Mouse (Mus musculus): ENCODE data around the gene Gm20671. TPM values are rescaled to one million over a fixed set of nuclear protein-coding genes. Genes with fewer than 3 reads are reported as not detected.
"Not testable (repeated sequence)": the region's sequence is repeated elsewhere in the genome, so short reads cannot be mapped to it uniquely, and the experiment has no call there.

Gm20671 gene
- polyA plus RNA-seq (2016; fragmentation: Nextera tagmentation; extraction: Ambion mirVana) = not detected in 2 replicates

GRCm38 (mm10) chr5:32827009-32827408 lies at the start of gene Gm20671:
Gene Gm20671 (minus strand): TSS chr5:32827109.
- Histone ChIP-seq H3K9me3 (no peaks in the 10 kb centered on the region), H3K36me3 (peaks cover 72% of the 10 kb centered on the region), H3K4me3 (no peak within 1 kb of the TSS), H3K4me2 (replicated peaks) (no peak within 1 kb of the TSS), H3K4me1 (no peaks in the 10 kb centered on the region), H3K27me3 (no peaks in the 10 kb centered on the region), H3K9ac (replicated peaks) (no peak within 1 kb of the TSS), H3K27ac (replicated peaks) (no peak within 1 kb of the TSS)
- no peak for ATAC-seq (ENCODE audit: low FRiP score, low read depth)
- WGBS = 95% methylated on average over 7 of the region's 7 CpGs

- ATAC-seq (ENCODE audit: low FRiP score, low read depth) = no peak
- H3K9me3 ChIP-seq = no peaks in the 10 kb centered on the region
- H3K36me3 ChIP-seq = peaks cover 67% of the 10 kb centered on the region
- no peak overlapping the region for H3K4me2 ChIP-seq (replicated peaks)
- H3K9ac ChIP-seq (replicated peaks) = no peak overlapping the region
- H3K27me3 ChIP-seq = no peaks in the 10 kb centered on the region
- 89% methylated on average over 5 of the region's 5 CpGs for WGBS
- no peaks in the 10 kb centered on the region for H3K4me1 ChIP-seq
- H3K27ac ChIP-seq (replicated peaks) = no peak overlapping the region
- no peak overlapping the region for H3K4me3 ChIP-seq
These were observed 45.4 kb upstream of the Gm20671 start for GRCm38 (mm10) chr5:32872346-32872745.

GRCm38 (mm10) chr5:32869389-32870024 lies 42.6 kb upstream of the Gm20671 start:
- no peak overlapping the region for H3K9ac ChIP-seq (replicated peaks)
- H3K4me1 ChIP-seq = peaks cover 4% of the 10 kb centered on the region
- H3K4me3 ChIP-seq = no peak overlapping the region
- no peaks in the 10 kb centered on the region for H3K9me3 ChIP-seq
- H3K27ac ChIP-seq (replicated peaks) = no peak overlapping the region
- no peak overlapping the region for H3K4me2 ChIP-seq (replicated peaks)
- 93% methylated on average over 5 of the region's 5 CpGs for WGBS
- no peaks in the 10 kb centered on the region for H3K27me3 ChIP-seq
- ATAC-seq (ENCODE audit: low FRiP score, low read depth) = no peak
- H3K36me3 ChIP-seq = peaks cover 57% of the 10 kb centered on the region

GRCm38 (mm10) chr5:32863253-32864228 lies 36.6 kb upstream of the Gm20671 start, which contains the start of gene Depdc5:
Gene Depdc5 (plus strand): TSS chr5:32863701.
- Histone ChIP-seq H3K9me3 (no peaks in the 10 kb centered on the region), H3K4me2 (replicated peaks) (peak within 1 kb of the TSS; percentile 79), H3K36me3 (peaks cover 20% of the 10 kb centered on the region), H3K27me3 (no peaks in the 10 kb centered on the region), H3K9ac (replicated peaks) (peak within 1 kb of the TSS; percentile 84), H3K4me1 (peaks cover 10% of the 10 kb centered on the region), H3K27ac (replicated peaks) (0 out of 2 replicates have a peak within 1 kb of the TSS, but pooled peaks have one; percentile 30), H3K4me3 (peak within 1 kb of the TSS; percentile 74)
- peak; percentile 97 for ATAC-seq (ENCODE audit: low FRiP score, low read depth)
- WGBS = under 1% methylated on average over 59 of the region's 64 CpGs

GRCm38 (mm10) chr5:32862469-32863132 lies 35.7 kb upstream of the Gm20671 start:
- H3K4me3 ChIP-seq = no peak overlapping the region
- no peak overlapping the region for H3K27ac ChIP-seq (replicated peaks)
- ATAC-seq (ENCODE audit: low FRiP score, low read depth) = no peak
- H3K36me3 ChIP-seq = peaks cover 11% of the 10 kb centered on the region
- H3K9me3 ChIP-seq = no peaks in the 10 kb centered on the region
- 89% methylated on average over 6 of the region's 6 CpGs for WGBS
- H3K27me3 ChIP-seq = no peaks in the 10 kb centered on the region
- peaks cover 10% of the 10 kb centered on the region for H3K4me1 ChIP-seq
- H3K4me2 ChIP-seq (replicated peaks) = peak overlapping the region; percentile 79; the same call in 1 of the 2 replicates
- no peak overlapping the region for H3K9ac ChIP-seq (replicated peaks)

GRCm38 (mm10) chr5:32861082-32861481 lies 34.2 kb upstream of the Gm20671 start:
- 90% methylated on average over 1 of the region's 1 CpGs for WGBS

GRCm38 (mm10) chr5:32857781-32858220 lies 30.9 kb upstream of the Gm20671 start:
- H3K9ac ChIP-seq (replicated peaks) = peak overlapping the region; percentile 57; the same call in 1 of the 2 replicates
- peak overlapping the region; percentile 49 for H3K4me3 ChIP-seq
- no peaks in the 10 kb centered on the region for H3K36me3 ChIP-seq
- 6% methylated on average over 6 of the region's 6 CpGs for WGBS
- peak overlapping the region; percentile 55 for H3K4me2 ChIP-seq (replicated peaks)
- no peaks in the 10 kb centered on the region for H3K9me3 ChIP-seq
- no peak; the same call in 1 of the 2 replicates for ATAC-seq (ENCODE audit: low FRiP score, low read depth)
- 0 out of 2 replicates have a peak overlapping the region, but pooled peaks have one; percentile 10 for H3K27ac ChIP-seq (replicated peaks)
- H3K4me1 ChIP-seq = peaks cover 9% of the 10 kb centered on the region
- H3K27me3 ChIP-seq = no peaks in the 10 kb centered on the region

More at GRCm38 (mm10) chr5:32861082-32861481, 34.2 kb upstream of the Gm20671 start:
- Histone ChIP-seq H3K9me3 (no peaks in the 10 kb centered on the region), H3K4me3 (no peak overlapping the region), H3K4me2 (replicated peaks) (no peak overlapping the region), H3K27me3 (no peaks in the 10 kb centered on the region), H3K27ac (replicated peaks) (no peak overlapping the region), H3K36me3 (0 out of 2 replicates have a peak, but pooled peaks cover 3% of the 10 kb centered on the region), H3K4me1 (peaks cover 13% of the 10 kb centered on the region), H3K9ac (replicated peaks) (no peak overlapping the region)
- no peak for ATAC-seq (ENCODE audit: low FRiP score, low read depth)

- not testable (repeated sequence) for H3K9ac ChIP-seq (replicated peaks); H3K4me3 ChIP-seq; H3K9me3 ChIP-seq; H3K27ac ChIP-seq (replicated peaks); ATAC-seq (ENCODE audit: low FRiP score, low read depth); H3K36me3 ChIP-seq; H3K4me2 ChIP-seq (replicated peaks); H3K27me3 ChIP-seq
- peaks cover 27% of the 10 kb centered on the region for H3K4me1 ChIP-seq
- 100% methylated on average over 3 of the region's 3 CpGs for WGBS
These were observed 28.4 kb upstream of the Gm20671 start for GRCm38 (mm10) chr5:32855274-32855673.

GRCm38 (mm10) chr5:32854818-32855217 lies 27.9 kb upstream of the Gm20671 start:
- no peak overlapping the region for H3K4me2 ChIP-seq (replicated peaks)
- 85% methylated on average over 4 of the region's 4 CpGs for WGBS
- no peak for ATAC-seq (ENCODE audit: low FRiP score, low read depth)
- H3K4me1 ChIP-seq = peaks cover 27% of the 10 kb centered on the region
- peak overlapping the region; percentile 60; the same call in 1 of the 2 replicates for H3K27ac ChIP-seq (replicated peaks)
- H3K9ac ChIP-seq (replicated peaks) = no peak overlapping the region; the same call in 1 of the 2 replicates
- no peak overlapping the region for H3K4me3 ChIP-seq
- H3K9me3 ChIP-seq = no peaks in the 10 kb centered on the region
- no peaks in the 10 kb centered on the region for H3K27me3 ChIP-seq
- peaks cover 8% of the 10 kb centered on the region for H3K36me3 ChIP-seq

- Histone ChIP-seq H3K36me3 (peaks cover 8% of the 10 kb centered on the region), H3K27ac (replicated peaks) (peak within 1 kb of the TSS; percentile 75), H3K9me3 (no peaks in the 10 kb centered on the region), H3K9ac (replicated peaks) (peak within 1 kb of the TSS; percentile 94), H3K4me3 (peak within 1 kb of the TSS; percentile 91), H3K4me2 (replicated peaks) (peak within 1 kb of the TSS; percentile 82), H3K4me1 (peaks cover 27% of the 10 kb centered on the region), H3K27me3 (no peaks in the 10 kb centered on the region)
- WGBS = under 1% methylated on average over 51 of the region's 51 CpGs
- peak; percentile 97 for ATAC-seq (ENCODE audit: low FRiP score, low read depth)
These were observed 27.0 kb upstream of the Gm20671 start, which contains the start of gene Prr14l for GRCm38 (mm10) chr5:32853731-32854507. Gene Prr14l (minus strand): TSS chr5:32854256.

- ATAC-seq (ENCODE audit: low FRiP score, low read depth) = no peak
- H3K27ac ChIP-seq (replicated peaks) = no peak overlapping the region
These were observed 25.1 kb upstream of the Gm20671 start for GRCm38 (mm10) chr5:32852026-32852425.

More at GRCm38 (mm10) chr5:32852026-32852425, 25.1 kb upstream of the Gm20671 start:
- H3K27me3 ChIP-seq = no peaks in the 10 kb centered on the region
- H3K36me3 ChIP-seq = peaks cover 11% of the 10 kb centered on the region
- H3K9ac ChIP-seq (replicated peaks) = peak overlapping the region; percentile 39
- H3K4me2 ChIP-seq (replicated peaks) = peak overlapping the region; percentile 38
- H3K9me3 ChIP-seq = no peaks in the 10 kb centered on the region
- H3K4me3 ChIP-seq = peak overlapping the region; percentile 0; the same call in 1 of the 2 replicates
- peaks cover 24% of the 10 kb centered on the region for H3K4me1 ChIP-seq
- WGBS = 77% methylated on average over 6 of the region's 6 CpGs
